Mouse (Mus musculus) erythroblast, embryonic 14.5 days (primary cell): ENCODE data around the gene Golga4.

Source experiments
- GATA1 ChIP-seq: IDR thresholded peaks from 2 replicates; pipeline ENCODE4 v1.6.1; 2012; ENCODE audit warnings: low read length, inconsistent platforms, mixed read lengths
- TAL1 ChIP-seq: IDR thresholded peaks from 3 replicates; pipeline ENCODE4 v1.6.1; 2012; ENCODE audit warnings: low read length, inconsistent platforms, mixed read lengths

GRCm38 (mm10) chr9:118468301-118468700 is 37.8 kb upstream of the Golga4 start:
- TF ChIP-seq GATA1 (no peak), TAL1 (no peak)
